Mouse (Mus musculus) CH12.LX (cell line): Measurements from ENCODE around the gene Stk32c.

Experiments
- HCFC1 ChIP-seq: IDR thresholded peaks from 2 replicates; pipeline ENCODE4 v1.6.1; 2012; ENCODE audit warnings: low read depth, mild to moderate bottlenecking, inconsistent platforms, low read length, improper control_type of control experiment
- KAT2A ChIP-seq: IDR thresholded peaks from 2 replicates; pipeline ENCODE4 v1.6.1; 2012; ENCODE audit warnings: low read length, improper control_type of control experiment, inconsistent platforms; ENCODE audit not compliant: insufficient replicate concordance
- POLR2A ChIP-seq: IDR thresholded peaks from 2 replicates; pipeline ENCODE4 v1.6.1; 2011; ENCODE audit warnings: low read depth, mild to moderate bottlenecking, improper control_type of control experiment, low read length
- RCOR1 ChIP-seq: conservative IDR thresholded peaks from 2 replicates; pipeline ENCODE4 v1.6.1; 2012; ENCODE audit warnings: low read depth, mild to moderate bottlenecking, inconsistent platforms, low read length, improper control_type of control experiment
- TBP ChIP-seq: conservative IDR thresholded peaks from 2 replicates; pipeline ENCODE4 v1.6.1; 2011; ENCODE audit warnings: low read depth, low read length, improper control_type of control experiment
- UBTF ChIP-seq: IDR thresholded peaks from 2 replicates; pipeline ENCODE4 v1.6.1; 2012; ENCODE audit warnings: low read depth, mild to moderate bottlenecking, inconsistent platforms, low read length, improper control_type of control experiment, moderate library complexity
- USF1 ChIP-seq: IDR thresholded peaks from 2 replicates; pipeline ENCODE4 v1.6.1; 2014; ENCODE audit warnings: low read depth, mild to moderate bottlenecking, inconsistent platforms, low read length, improper control_type of control experiment
- ZMIZ1 ChIP-seq: IDR thresholded peaks from 2 replicates; pipeline ENCODE4 v1.6.1; 2012; ENCODE audit warnings: low read depth, mild to moderate bottlenecking, inconsistent platforms, low read length, improper control_type of control experiment

DNA sequence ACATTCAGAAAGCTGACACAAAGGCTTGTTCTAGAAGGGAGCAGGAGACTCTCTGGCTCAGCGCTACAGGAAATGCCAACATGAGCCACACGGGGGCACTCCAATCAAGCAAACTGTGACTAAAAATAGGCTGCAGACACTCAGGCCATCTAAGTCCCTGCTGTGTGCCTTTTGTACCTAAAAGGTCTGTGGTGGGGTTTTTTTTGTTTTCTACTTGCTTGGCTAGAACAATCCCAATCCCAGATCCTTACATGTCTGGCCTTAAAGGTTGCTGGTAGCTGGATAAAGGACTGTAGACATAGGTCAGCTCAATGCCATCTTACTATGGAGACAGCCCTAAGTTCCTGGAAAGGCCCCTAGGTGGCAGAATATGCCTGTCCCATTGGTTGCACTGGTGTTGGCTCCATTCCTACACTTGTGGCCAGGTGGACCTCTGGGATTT lies 144.9 kb downstream of the Stk32c start:
- TF ChIP-seq RCOR1 (no peak), UBTF (no peak), ZMIZ1 (no peak), POLR2A (no peak), HCFC1 (no peak), KAT2A (no peak), USF1 (no peak), TBP (no peak)
